Mouse (Mus musculus) G1E (cell line): ENCODE results near the gene Xntrpc.

Experiments
- CTCF ChIP-seq: IDR thresholded peaks from 2 replicates; pipeline ENCODE4 v1.5.1; 2012; ENCODE audit warnings: low read depth, low read length, inconsistent platforms, mixed read lengths
- GATA1 ChIP-seq: IDR thresholded peaks from 2 replicates; pipeline ENCODE4 v1.6.1; 2012; ENCODE audit warnings: borderline replicate concordance, low read length, inconsistent platforms, mixed read lengths
- GATA2 ChIP-seq: IDR thresholded peaks from 2 replicates; pipeline ENCODE4 v1.6.1; 2012; ENCODE audit warnings: low read depth, low read length, inconsistent platforms, borderline replicate concordance
- POLR2AphosphoS5 ChIP-seq: IDR thresholded peaks from 2 replicates; pipeline ENCODE4 v1.6.1; 2012; ENCODE audit warnings: low read depth, low read length, inconsistent platforms; ENCODE audit not compliant: insufficient replicate concordance
- TAL1 ChIP-seq: conservative IDR thresholded peaks from 2 replicates; pipeline ENCODE4 v1.6.1; 2012; ENCODE audit warnings: low read depth, low read length, inconsistent platforms, mixed read lengths

GRCm38 (mm10) chr7:102023821-102024220, 41.7 kb upstream of the Xntrpc start:
- TF ChIP-seq CTCF: no peak
- TF ChIP-seq TAL1: no peak
- no peak for TF ChIP-seq GATA2
- no peak for TF ChIP-seq GATA1
- TF ChIP-seq POLR2AphosphoS5: no peak
